Comparison of ENCODE assay signal across 11 mouse cellular contexts in genomic region chr9:74866596-74867313, GRCm38 (mm10). TPM values are rescaled to one million over a fixed set of nuclear protein-coding genes. Genes with fewer than 3 reads are reported as not detected.
DNase-seq lines count a peak whose midpoint lies in the region; ATAC-seq and TF ChIP-seq lines count a peak whose summit lies in the region.
"Had no signal": no experiment of that assay in that cellular context is flagged by ENCODE, and none has a peak within 500 bp of the region (broad histone marks: within the 10 kb centered on the region; RNA-seq: fewer than 3 reads in every experiment).

No protein-coding gene starts in this region.

- H3K9ac ChIP-seq in lung, postnatal 0 days (replicated peaks; ENCODE audit: low read depth): no peak overlapping the region
- peak overlapping the region; percentile 33 for H3K9ac ChIP-seq in liver, postnatal 0 days (replicated peaks)

- peaks cover 10% of the 10 kb centered on the region; the same call in 1 of the 2 replicates for H3K4me1 ChIP-seq in lung, postnatal 0 days (ENCODE audit: insufficient read depth, low read depth, low read length)
- peaks cover 9% of the 10 kb centered on the region; the same call in 1 of the 2 replicates for H3K4me1 ChIP-seq in liver, postnatal 0 days (ENCODE audit: insufficient read depth)

- no peak; the same call in 1 of the 2 replicates for TF ChIP-seq CTCF in lung, postnatal 0 days (IDR thresholded peaks at IDR 0.05)
- TF ChIP-seq CTCF in liver, postnatal 0 days (IDR thresholded peaks at IDR 0.05; ENCODE audit: low read depth): peak; percentile 45

- H3K4me3 ChIP-seq in lung, postnatal 0 days (ENCODE audit: low read depth, low read length): no peak overlapping the region
- peak overlapping the region; percentile 60 for H3K4me3 ChIP-seq in liver, postnatal 0 days (ENCODE audit: low read depth, low read length)
- H3K4me3 ChIP-seq: heart, adult 2 months; myocyte had no signal

- intact Hi-C loops in left cerebral cortex, postnatal 36 days (cut with DNase I): loop anchor here (2.0 kb wide), 1 partner anchor 336 kb away; no protein-coding TSS in a partner anchor

- H3K27me3 ChIP-seq in lung, postnatal 0 days (replicated peaks; ENCODE audit: insufficient read depth, low read length): peaks cover 73% of the 10 kb centered on the region
- peaks cover 63% of the 10 kb centered on the region for H3K27me3 ChIP-seq in liver, postnatal 0 days (ENCODE audit: insufficient read depth, low read length)

- no peaks in the 10 kb centered on the region for H3K36me3 ChIP-seq in lung, postnatal 0 days (ENCODE audit: insufficient read depth, low read length)
- H3K36me3 ChIP-seq in liver, postnatal 0 days (replicated peaks; ENCODE audit: insufficient read depth, low read length): no peaks in the 10 kb centered on the region

- 6% methylated on average over 27 of the region's 27 CpGs for WGBS in lung, postnatal 0 days
- 8% methylated on average over 27 of the region's 27 CpGs for WGBS in liver, postnatal 0 days (ENCODE audit: insufficient replicate concordance)

- no peak overlapping the region for H3K4me2 ChIP-seq in lung, postnatal 0 days (replicated peaks; ENCODE audit: low read depth, low read length)
- peak overlapping the region; percentile 66 for H3K4me2 ChIP-seq in liver, postnatal 0 days (ENCODE audit: low read depth, low read length)

- no peaks in the 10 kb centered on the region for H3K9me3 ChIP-seq in lung, postnatal 0 days (ENCODE audit: low read length)
- H3K9me3 ChIP-seq in liver, postnatal 0 days (ENCODE audit: low read length): no peaks in the 10 kb centered on the region

- peak; percentile 6; the same call in 1 of the 2 replicates for ATAC-seq in lung, postnatal 0 days
- peak; percentile 73 for ATAC-seq in liver, postnatal 0 days

- no peak overlapping the region for H3K27ac ChIP-seq in lung, postnatal 0 days (ENCODE audit: low read length)
- peak overlapping the region; percentile 85 for H3K27ac ChIP-seq in liver, postnatal 0 days (ENCODE audit: low read depth)
- H3K27ac ChIP-seq: heart, adult 2 months had no signal

- TF ChIP-seq EP300 in lung, postnatal 0 days (IDR thresholded peaks at IDR 0.05): no peak
- TF ChIP-seq EP300 in liver, postnatal 0 days (IDR thresholded peaks at IDR 0.05; ENCODE audit: low read depth): no peak

- DNase-seq in lung, postnatal 0 days (ENCODE audit: low spot score): peak; percentile 17
- DNase-seq in lung, postnatal 36 days: no peak
- peak; percentile 65 for DNase-seq in kidney, adult 9 months
- peak; percentile 72 for DNase-seq in liver, postnatal 0 days
- peak; percentile 88 for DNase-seq in yolk sac, embryonic 10.5 days (ENCODE audit: low spot score)
- DNase-seq in thymus, postnatal 36 days: no peak
- DNase-seq in left cerebral cortex, postnatal 36 days (ENCODE audit: low spot score in 2 of 2): no peak
- no peak for DNase-seq in thymus, postnatal 4 days
- DNase-seq: cerebellum, postnatal 25 days; heart, adult 2 months had no signal

RNA-seq across cellular contexts. Expression of gene Onecut1, which starts 5.0 kb away (rescaled TPM):
- polyA plus RNA-seq in lung, postnatal 0 days (2015; fragmentation: Nextera tagmentation; extraction: Ambion mirVana): not detected in 2 replicates
- 7.5 and 9.1 TPM in 2 replicates for polyA plus RNA-seq in liver, postnatal 0 days (2015; fragmentation: Nextera tagmentation; extraction: Ambion mirVana)
- under 1 TPM in 1 of 2 experiments, not detected in 1; 0.17 TPM for total RNA-seq in left cerebral cortex, postnatal 36 days (2021)
- total RNA-seq: heart, adult 2 months had no signal
- polyA plus RNA-seq: heart, adult 2 months; myocyte had no signal

Comparison
In these comparisons a context has a peak if more than half of its experiments do, and no peak if none do; other contexts are left out.
1. DNase-seq: peak in lung, postnatal 0 days (single experiment), kidney, adult 9 months (single experiment), liver, postnatal 0 days (single experiment) and yolk sac, embryonic 10.5 days (single experiment); none in lung, postnatal 36 days (single experiment), thymus, postnatal 36 days (0 of 2), left cerebral cortex, postnatal 36 days (0 of 2) and thymus, postnatal 4 days (single experiment).